Mouse (Mus musculus) cerebellum, adult 18-20 months (tissue): ENCODE results near the gene Tmem86b.
"Not testable (repeated sequence)": the region's sequence is repeated elsewhere in the genome, so short reads cannot be mapped to it uniquely, and the experiment has no call there.

Experiments used
- DNase-seq, 2 experiments: peaks; one replicate each; pipeline ENCODE4 v3.0.0; 2021

Gene Tmem86b

DNA sequence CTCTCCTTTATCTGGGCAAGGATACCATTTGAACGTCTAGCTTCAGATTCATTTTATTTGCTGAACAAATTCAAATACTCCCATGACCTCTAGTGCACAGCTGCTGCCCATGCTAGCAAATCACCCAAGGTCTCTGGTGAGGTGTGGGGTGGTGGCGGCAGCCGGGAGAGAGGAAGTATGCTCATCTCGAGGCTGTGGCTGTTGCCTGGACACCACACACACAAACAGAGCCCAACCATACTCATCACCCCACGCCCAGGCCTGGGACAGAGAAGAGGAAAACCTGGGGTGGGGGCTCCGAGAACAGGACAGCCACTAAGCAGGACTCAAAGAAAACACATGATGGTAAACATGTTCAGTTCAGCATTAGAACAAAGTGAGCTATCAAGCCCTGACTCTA, 16.1 kb upstream of the Tmem86b start:
- DNase-seq = no peak

DNA sequence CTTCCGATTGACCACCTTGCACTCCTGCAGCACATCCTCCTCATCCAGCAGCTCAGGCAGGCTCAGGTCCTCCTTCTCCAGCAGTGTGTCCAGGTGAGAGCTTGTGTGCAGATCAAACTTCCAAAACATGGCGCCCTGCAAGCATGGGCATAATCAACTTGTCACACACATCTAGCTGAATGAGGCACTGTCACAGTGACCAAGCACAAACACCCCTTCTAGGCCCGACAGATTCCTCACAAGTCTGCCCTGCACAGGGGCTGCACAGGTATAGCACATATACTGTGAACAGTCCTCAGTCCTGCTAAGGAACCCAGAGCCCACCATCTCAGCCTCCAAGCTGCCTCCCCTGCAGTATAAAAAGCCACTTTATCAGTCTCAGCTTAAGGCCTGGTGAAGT, 15.6 kb upstream of the Tmem86b start:
- no peak for DNase-seq

DNA sequence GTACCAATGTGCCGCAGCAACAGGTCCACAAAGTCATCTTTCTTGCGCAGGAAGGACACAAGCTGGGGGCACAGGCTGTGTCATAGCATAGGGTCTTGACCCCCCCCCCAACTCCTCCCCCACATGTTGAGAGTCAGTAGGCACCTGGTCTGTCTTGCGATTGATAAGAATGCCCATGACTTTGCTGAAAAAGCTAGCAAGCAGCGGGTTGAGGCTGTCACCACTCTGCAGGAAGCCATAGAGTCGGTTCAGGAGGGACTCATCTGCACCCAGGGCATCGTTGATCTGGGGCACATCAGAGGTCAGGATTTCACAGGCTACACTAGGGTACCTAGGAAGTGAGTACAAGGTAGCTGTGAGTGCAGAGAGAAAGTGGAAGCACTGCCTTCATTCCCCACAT, 12.0 kb upstream of the Tmem86b start:
- no peak for DNase-seq

DNA sequence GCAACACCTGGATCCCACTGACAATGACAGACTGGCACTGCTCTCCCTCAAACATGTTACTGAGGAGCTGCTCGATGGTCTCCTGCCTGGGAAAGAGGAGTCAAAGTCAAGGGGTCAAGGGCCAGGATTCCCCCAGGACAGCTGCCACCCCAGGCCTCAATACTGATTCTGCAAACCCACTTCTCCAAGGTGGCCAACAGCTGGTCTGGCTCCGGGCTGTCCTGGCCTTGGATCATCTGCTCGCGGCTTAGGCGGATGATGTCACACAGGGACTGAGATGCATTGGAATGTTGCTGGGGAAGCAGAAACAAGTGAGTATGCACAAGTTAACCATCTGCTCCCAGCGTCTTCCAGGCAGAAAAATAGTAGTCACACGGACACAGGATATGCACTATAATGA, 10.7 kb upstream of the Tmem86b start:
- no peak for DNase-seq

DNA sequence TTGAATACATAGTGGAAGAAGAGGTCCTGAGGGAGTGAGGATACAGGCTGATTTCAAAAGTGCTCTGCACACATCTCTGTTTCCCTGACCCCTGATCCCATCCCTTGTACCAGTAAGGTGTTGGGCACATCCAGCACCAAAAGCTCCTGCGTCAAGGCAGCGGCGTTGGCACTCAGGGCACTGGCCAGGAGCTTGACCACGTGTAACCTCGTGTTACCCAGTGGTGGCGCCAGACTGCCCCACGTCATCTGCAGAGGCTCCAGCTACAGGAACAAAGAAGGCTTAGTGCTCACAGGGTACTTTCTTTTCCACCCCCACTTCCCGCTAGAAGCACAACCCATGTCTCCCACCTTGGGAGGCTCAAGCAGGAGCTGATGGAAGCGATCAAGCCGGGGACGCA, 9.9 kb upstream of the Tmem86b start:
- no peak for DNase-seq

DNA sequence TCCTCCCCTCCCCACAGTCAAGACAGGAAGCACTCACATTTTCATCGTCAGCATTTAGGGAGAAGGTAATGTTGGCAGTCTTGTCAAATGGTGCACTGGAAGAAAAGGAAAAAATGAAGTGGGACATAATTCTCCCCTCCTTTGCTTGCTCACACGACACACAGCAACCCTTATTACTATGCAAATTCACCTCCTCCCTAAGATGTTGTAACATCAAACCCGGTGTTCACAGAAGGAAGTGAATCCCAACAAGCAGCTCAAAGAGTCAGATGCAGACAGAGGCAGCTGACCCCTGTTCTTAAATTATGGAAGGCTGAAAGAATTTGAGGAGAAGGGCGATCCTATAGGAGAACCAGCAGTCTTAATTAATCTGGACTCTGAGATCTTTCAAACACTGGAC, 5.0 kb upstream of the Tmem86b start:
- DNase-seq = no peak

DNA sequence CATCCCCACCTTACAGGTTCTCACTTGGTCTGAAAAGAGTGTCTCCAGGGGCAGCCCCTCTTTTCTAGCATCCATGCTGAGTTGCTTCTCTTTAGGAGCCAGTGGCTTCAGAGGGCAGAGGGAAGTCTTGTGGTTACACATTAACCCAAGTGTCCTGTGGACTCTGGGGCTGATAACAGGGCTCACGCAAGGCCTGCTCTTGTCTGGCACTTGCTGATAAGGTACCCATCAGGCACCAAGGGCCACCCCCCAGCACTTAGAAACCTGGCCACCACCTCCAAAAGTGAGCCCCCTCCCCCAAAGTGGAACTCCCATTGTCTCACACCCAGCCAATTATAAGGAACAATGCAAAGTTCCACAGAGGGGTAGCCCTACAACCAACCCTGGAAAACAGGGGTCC, 1.0 kb downstream of the Tmem86b start:
- no peak for DNase-seq

DNA sequence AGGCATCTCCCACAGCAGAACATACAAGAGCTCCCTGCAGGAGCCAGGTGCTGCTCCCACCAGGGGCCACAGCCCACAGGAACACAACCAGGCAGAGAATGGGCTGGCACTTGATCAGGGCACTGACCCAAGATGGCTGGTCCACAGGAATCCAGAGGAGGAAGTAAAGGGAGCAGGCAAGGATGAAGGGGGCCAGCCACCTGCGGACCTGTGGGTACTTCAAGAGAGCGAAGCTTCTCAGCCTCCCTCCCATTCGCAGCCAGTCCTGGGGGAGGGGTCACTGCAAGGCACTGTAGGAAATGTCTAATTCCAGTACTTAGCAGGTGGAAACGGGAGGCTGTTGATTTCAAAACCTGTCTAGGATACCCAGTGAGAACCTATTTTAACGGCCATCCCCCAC, 1.6 kb downstream of the Tmem86b start:
- peak; percentile 41 to 55 for DNase-seq

DNA sequence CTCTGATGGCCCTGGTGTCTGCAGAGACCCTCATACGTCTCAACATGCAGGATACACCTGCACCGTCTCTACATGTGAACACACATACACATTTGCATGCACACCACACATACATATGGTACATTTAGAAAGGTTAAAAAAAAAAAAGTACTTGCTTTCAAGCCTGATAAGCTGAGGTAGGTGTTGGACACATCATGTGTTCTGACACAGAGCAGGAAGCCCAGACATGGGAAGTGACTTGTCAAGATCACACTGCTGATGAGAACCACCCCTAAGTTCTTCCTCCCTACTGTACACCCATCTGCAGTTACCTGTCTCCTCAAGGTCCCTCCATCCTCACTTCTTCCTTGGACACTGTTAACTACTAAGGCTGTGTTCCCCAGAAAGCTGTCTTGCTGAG, 5.3 kb downstream of the Tmem86b start:
- DNase-seq = no peak

DNA sequence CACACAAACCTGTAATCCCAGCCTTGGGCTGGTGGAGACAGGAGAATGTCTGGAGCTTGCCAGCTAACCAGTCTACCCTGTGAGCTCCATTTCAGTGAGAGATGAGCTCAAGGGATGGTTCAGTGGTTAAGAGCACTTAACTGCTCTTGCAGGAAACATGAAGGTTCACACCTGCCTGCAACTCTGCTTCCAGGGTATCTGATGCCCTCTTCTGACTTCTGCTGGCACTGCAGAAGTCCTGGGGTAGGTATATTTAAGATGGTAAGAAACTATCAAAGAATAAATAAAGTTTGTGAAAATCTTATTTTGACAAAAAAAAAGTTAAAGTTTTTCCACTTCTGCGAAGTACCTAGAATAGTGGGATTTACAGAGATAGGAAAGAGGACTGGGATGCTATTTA, 6.9 kb downstream of the Tmem86b start:
- peak in 1 of 2 experiments; percentile 30 for DNase-seq

DNA sequence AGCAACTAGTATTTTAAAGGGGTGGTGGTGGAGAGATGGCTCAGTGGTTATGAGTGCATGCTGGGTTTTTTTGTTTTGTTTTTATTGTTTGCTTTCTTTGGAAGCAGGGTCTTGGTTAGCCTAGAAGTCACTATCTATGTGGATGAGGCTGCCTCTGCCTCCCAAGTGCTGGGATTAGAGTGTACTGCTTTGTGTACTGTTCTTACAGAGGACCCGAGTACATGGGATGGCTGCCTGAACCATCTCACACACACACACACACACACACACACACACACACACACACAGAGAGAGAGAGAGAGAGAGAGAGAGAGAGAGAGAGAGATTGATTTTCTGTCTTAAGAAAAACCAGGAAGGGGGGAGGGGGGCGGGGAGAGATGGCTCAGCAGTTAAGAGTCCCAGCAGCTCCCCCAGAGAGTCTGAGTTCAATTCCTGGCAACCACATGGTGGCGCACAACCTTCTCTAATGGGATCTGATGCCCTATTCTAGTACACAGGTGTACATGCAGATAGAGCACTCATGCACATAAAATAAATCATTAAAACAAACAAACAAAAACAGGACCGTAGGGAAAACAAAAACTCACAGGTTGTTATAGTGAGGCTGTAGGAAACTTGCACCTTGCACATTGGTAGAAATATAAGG, 7.6 kb downstream of the Tmem86b start:
- peak; percentile 69 to 75 for DNase-seq

DNA sequence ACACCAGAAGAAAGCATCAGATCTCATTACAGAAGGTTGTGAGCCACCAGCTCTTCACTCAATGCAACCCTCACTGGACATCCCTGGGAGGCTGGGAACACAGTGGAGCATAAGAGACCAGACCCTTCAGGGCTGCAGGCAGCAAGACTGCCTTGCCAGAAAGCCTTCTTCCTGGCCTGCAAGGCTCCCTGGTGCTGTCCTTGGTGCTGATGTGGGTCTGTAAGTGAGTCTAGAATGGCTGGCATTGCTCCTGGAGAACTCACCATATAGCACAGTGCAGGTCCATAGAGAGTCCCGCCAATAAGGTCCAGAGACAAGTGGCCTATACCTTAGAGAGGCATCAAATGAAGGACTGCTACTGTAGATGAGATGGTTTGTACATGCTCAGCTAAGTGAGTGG, 11.2 kb downstream of the Tmem86b start:
- no peak for DNase-seq

DNA sequence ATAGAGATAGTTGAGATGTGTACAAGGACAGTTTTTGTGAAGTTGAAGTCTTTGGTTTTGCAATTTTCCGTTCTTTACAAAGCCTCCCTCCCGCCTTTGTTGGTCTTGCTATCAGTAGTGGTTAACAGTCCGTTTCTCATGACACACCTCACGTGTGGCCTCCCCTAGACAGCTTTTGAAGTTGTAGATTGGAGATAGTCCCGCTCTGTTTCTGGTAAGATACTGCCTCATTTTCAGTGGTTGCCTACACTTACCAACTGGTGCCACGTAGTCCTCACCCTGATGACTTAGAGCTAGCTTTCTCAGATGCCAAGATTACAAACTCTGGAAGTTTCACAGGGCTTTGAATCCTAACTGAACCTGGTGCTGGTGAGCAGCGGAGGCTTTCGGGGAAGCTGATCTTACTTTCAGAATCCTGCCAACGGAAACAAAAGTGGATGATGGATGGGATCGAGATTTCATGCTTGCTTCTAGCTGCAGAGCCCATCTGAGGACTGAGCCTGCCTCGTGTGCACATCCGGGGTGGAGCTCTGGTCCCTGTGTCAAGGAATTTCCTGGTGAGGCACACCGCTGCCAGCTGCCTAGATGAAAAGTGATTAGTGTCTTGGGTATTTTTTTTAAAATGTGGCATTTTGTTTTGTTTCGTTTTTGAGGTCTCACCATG, 17.4 kb downstream of the Tmem86b start:
- no peak for DNase-seq

DNA sequence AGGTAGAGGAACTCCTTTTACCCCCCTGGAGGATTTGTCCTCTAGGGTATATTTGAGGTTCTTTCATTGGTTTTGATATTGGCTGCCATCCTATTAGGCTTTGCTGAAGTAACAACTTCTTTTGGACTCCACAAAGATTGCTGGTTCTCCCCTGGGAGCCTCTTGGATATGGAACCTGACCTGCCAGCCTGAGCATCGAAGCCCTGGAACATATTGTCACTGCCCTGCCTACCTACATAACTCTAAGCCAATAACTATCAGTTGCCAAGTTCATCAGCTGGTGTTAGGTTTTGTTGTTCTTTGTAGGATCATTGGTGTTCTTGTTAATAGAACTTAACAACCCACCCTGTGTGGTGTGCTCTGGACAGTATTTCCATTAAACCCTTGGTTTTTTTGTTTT, 18.3 kb downstream of the Tmem86b start:
- peak; percentile 49 to 50 for DNase-seq

DNA sequence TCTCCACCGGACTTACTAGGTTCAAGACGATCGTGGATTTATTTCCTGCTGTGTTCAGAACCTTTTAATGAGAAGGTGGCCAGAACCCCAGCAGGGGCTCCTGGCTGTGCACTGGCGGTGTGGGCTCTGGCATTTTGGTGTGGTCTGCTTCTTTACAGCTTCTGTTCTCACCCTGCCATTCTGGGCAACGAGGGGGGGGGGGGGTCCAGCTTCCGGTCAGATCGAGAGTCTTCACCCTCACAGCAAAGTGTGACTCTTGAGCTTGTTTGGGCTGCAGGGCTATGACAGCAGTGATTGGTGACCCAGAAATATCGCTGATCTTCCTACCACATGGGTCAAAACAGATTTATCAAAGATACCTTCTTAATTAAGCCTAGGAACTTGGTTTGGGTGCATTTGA, 18.8 kb downstream of the Tmem86b start:
- no peak for DNase-seq

DNA sequence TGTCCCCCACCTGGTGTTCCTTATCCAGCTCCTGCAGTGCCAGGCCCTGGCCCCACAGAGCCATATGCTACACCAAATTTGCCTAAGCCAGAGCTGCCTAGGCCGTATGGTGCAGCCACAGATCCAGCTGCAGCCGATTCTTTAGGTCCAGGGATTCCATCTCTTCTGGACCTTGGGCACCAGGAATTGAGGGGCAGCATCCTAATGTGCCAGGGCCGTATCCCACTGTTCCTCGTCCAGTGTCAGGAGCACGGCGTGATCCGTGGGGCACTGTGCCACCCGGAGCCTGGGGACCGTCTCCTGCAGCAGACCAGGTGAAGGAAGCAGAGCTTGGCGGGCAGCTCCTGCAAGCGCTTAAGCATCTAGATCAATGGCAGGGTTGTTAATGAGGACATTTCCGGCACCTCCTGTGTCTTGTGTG, 19.3 kb downstream of the Tmem86b start:
- DNase-seq = peak; percentile 80 to 86

DNA sequence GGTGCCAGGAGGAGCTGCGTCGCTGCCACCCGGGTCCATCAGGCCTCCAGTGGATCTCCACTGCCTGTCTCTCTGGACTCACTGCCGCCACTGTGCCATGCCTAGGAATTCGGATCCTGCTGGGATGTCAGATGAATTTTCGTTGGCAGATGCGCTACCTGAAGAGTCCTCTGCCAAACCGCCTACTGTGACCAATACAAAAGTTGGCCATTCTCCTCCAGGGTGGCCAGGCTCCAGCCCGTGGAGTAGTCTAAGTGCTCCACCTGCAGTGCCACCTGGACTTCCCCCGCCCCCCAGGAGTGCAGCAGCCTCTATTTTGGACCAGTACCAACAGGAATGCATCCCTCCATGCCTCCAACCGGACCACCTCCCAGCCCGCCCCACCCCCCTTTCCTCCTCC, 19.7 kb downstream of the Tmem86b start:
- DNase-seq = peak; percentile 88 to 90

DNA sequence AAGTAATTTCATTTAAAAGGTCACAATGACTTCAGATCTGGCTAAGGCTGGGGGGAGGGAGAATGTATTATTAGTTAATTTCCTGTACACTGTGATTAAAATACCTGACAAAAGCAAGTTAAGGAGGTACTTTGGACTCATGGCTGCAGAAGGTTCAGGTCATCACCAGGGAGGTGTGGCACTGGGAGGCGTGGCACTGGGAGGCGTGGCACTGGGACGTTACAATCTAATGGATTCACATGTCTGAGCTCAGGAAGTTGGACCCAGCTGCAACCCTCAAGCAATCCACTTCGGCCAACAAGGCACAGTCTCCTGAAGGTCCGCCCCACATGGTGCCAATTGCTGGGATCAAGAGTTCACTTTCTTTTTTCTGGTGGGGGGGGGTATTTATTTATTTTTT, 23.2 kb downstream of the Tmem86b start:
- DNase-seq = no peak

DNA sequence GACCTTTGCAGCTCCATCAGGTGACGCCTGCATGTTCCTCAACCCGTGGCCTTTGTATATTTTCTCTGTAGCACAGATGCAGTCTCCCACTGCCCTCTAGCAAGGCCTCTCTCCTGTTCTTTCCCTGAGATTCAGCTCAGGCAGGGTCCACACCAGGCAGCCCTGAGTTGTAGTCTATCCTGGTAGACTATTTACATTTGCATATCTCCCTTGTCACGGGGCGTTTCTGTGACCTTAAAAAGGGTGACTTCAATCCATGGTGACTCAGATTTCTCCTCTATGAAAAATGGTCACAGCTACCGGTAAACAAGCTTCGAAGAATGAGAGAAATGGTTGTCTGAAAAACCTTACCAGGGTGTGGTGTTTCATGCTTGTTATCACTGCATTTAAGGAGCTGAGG, 27.3 kb downstream of the Tmem86b start, which contains the start of gene Ptprh:
Gene Ptprh, minus strand, starts transcription at position 169 of the 400 bp plus-strand sequence.
- no peak for DNase-seq

DNA sequence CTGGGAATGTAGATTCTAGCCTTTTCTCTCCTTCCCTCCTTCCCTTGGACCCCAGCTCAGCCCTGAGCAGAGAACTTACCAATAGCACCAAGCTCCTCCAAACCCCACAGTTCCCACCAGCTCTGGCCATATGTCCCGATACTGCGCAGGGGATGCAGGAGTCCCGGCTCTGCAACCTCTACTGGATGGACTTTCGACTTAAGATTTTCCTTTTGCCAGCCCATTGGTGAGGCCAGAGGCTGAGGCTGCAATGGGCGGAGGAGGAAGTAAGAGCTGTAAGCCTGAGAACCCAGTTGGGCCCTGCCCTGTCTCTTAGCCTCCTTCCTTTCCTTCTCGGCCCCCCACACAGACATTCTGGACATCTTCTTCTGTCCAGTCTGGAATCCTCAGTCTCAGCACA, 28.3 kb downstream of the Tmem86b start:
- DNase-seq = no peak

DNA sequence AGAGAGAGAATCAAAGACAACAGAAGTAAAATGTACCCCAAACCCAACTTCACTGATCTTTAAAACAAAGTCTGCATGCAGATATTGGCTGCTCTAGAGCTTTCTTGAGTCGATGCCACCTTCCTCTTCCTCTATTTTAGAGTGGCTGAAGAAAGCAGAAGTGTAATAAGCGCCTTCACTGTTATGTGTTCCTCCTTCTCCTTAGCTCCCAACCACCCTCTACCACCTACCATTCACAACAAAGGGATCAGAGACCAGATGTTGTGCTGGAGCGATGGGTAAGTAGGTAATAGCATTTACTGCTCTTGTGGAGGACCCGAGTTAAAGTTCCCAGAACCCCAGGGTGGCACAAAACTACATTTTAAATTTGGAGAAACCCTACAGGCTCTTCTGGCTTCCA, 34.2 kb downstream of the Tmem86b start:
- not testable (repeated sequence) for DNase-seq

DNA sequence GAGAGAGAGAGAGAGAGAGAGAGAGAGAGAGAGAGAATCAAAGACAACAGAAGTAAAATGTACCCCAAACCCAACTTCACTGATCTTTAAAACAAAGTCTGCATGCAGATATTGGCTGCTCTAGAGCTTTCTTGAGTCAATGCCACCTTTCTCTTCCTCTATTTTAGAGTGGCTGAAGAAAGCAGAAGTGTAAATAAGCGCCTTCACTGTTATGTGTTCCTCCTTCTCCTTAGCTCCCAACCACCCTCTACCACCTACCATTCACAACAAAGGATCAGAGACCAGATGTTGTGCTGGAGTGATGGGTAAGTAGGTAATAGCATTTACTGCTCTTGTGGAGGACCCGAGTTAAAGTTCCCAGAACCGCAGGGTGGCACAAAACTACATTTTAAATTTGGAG, 49.7 kb downstream of the Tmem86b start:
- not testable (repeated sequence) for DNase-seq
